Mouse (Mus musculus) embryonic facial prominence, embryonic 12.5 days (tissue): ENCODE measurements around the gene Car15. TPM values are rescaled to one million over a fixed set of nuclear protein-coding genes. Genes with fewer than 3 reads are reported as not detected.

Experiments used
- ATAC-seq: fragments of 200-750 bp; cut with Nextera tagmentation; 2 replicates; pipeline ENCODE4 v1.8.0; 2017; ENCODE audit not compliant: insufficient number of reproducible peaks, insufficient read depth, low FRiP score, low TSS enrichment
- H3K27ac ChIP-seq: fragments of 300-500 bp; sonication (generic); 2 replicates; pipeline ENCODE4 v1.5.1; 2016; ENCODE audit warnings: mild to moderate bottlenecking
- H3K27me3 ChIP-seq: fragments of 300-500 bp; sonication (generic); 2 replicates; pipeline ENCODE4 v1.6.1; 2016; ENCODE audit warnings: mild to moderate bottlenecking, moderate library complexity
- H3K36me3 ChIP-seq: fragments of 300-500 bp; sonication (generic); 2 replicates; pipeline ENCODE4 v1.6.1; 2016; ENCODE audit warnings: mild to moderate bottlenecking
- H3K4me1 ChIP-seq: fragments of 300-500 bp; sonication (generic); 2 replicates; pipeline ENCODE4 v1.6.1; 2016
- H3K4me2 ChIP-seq: fragments of 300-500 bp; sonication (generic); replicated peaks from 2 replicates; pipeline ENCODE4 v1.6.1; 2016; ENCODE audit warnings: mild to moderate bottlenecking, moderate library complexity
- H3K4me3 ChIP-seq: fragments of 300-500 bp; sonication (generic); 2 replicates; pipeline ENCODE4 v1.5.1; 2016; ENCODE audit warnings: mild to moderate bottlenecking
- H3K9ac ChIP-seq: fragments of 300-500 bp; sonication (generic); 2 replicates; pipeline ENCODE4 v1.6.1; 2016; ENCODE audit warnings: mild to moderate bottlenecking, moderate library complexity
- H3K9me3 ChIP-seq: fragments of 300-500 bp; sonication (generic); 2 replicates; pipeline ENCODE4 v1.6.1; 2016; ENCODE audit warnings: mild to moderate bottlenecking, moderate library complexity
- WGBS: fragments of 180-500 bp; shearing (Covaris S2); methylation state at CpG from one replicate; pipeline ENCODE4 v1.1.7; 2016; 5-methylcytosine and 5-hydroxymethylcytosine counted together
- polyA plus RNA-seq: library from polyadenylated mRNA; unstranded; fragments of >200 nt; fragmentation: Nextera tagmentation; extraction: Ambion mirVana; gene quantifications from 2 replicates; pipeline ENCODE4 v1.2.1, GENCODE M21; 2016

Gene Car15
- polyA plus RNA-seq, 1 experiment from 2014 or later, result 3.3 TPM

DNA sequence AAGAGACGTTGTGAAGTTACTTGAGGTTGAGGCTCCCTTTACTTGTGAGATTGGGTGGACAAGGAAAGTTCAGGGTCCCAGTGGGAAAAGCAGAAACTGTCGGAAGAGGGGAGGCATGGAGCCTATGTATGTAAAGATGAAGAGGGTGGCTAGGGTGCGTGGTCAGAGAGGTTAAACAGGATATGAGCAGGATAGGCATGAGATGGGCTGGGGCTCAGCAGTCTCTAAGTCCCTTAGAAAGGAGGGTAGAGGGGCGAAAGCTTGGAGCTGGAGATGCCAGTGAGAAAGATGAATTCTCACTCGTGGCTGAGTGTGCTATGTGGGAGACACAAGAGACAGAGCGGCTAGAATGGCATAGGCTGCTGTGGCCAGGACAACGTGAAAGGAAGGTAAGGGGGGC, 5.3 kb downstream of the Car15 start, which contains the start of gene B830017H08Rik:
Gene B830017H08Rik (plus strand): TSS at position 301 of the 400 bp plus-strand sequence.
- WGBS, result 25% methylated on average over 7 of the region's 7 CpGs
- Histone ChIP-seq H3K36me3 (no peaks in the 10 kb centered on the region), H3K27me3 (peaks cover 78% of the 10 kb centered on the region), H3K27ac (no peak within 1 kb of the TSS), H3K9me3 (no peaks in the 10 kb centered on the region), H3K4me3 (peak within 1 kb of the TSS; percentile 49), H3K4me2 (peak within 1 kb of the TSS; percentile 83), H3K9ac (peak within 1 kb of the TSS; percentile 61), H3K4me1 (peaks cover 12% of the 10 kb centered on the region)
- ATAC-seq, result no peak

DNA sequence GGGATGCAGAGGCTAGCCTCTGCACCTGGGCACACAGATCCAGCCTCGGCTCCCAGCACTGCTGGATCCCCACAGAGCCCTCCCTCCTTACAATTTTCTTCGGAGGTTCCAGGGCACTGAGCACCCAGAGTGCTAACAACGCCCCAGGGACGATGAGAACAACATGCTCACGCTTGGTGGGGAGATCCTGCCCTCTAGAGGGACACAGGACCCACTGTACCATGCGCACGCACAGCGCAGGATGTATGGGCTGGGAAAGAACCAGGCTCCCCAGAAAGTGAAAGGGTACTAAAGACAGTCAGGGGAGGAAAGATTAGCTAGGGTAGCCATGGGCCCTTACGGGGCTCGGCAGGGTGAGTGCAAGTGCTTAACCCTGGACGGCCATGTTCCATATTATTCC, 6.4 kb downstream of the Car15 start:
- 10% methylated on average over 11 of the region's 11 CpGs for WGBS
- Histone ChIP-seq H3K4me2 (no peak overlapping the region), H3K4me1 (peaks cover 12% of the 10 kb centered on the region), H3K36me3 (no peaks in the 10 kb centered on the region), H3K9ac (no peak overlapping the region), H3K9me3 (no peaks in the 10 kb centered on the region), H3K27ac (no peak overlapping the region), H3K4me3 (no peak overlapping the region), H3K27me3 (peaks cover 70% of the 10 kb centered on the region)
- ATAC-seq, result no peak

DNA sequence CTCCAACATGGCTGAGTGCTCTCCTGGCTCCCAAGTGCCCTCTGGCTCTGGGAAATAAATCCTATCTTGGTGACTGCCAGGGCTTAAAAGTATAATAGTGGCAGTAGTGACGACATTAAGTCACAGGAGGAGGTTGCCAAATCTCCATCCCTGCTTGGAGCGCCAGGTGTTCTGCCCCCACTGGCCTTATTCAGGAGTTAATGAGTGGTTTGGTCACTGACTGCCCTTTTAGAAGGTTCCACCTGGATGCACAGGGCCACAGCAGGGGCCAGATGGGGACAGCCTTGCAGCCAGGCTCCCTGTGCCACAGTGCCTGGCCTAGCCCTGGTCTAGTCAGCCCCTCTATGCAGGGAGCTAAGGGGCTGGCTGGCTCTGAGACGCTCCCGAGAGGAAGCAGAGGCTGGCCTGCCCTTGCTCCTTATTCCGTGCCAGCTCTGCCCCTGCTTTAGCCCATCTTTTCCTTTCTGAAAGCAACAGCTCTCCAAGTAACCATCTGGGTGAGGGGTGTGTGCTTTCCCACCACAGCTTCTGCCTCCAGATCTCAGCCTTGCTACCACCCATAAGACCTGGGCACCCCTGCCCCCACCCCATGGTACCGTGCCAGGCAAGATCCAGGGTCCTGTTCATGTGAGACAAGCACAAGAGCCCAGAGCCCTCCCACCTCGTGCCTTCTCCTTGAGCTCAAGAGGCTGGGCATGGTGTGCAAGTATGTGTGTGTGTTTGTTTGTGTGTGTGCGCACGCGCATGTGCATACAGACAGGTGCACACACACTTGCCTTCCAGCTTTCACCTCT, 7.6 kb downstream of the Car15 start:
- Histone ChIP-seq H3K36me3 (no peaks in the 10 kb centered on the region), H3K4me2 (no peak overlapping the region), H3K4me1 (peaks cover 12% of the 10 kb centered on the region), H3K9ac (no peak overlapping the region), H3K4me3 (no peak overlapping the region), H3K9me3 (no peaks in the 10 kb centered on the region), H3K27ac (no peak overlapping the region), H3K27me3 (peaks cover 58% of the 10 kb centered on the region)
- WGBS, result 52% methylated on average over 10 of the region's 10 CpGs
- no peak for ATAC-seq

DNA sequence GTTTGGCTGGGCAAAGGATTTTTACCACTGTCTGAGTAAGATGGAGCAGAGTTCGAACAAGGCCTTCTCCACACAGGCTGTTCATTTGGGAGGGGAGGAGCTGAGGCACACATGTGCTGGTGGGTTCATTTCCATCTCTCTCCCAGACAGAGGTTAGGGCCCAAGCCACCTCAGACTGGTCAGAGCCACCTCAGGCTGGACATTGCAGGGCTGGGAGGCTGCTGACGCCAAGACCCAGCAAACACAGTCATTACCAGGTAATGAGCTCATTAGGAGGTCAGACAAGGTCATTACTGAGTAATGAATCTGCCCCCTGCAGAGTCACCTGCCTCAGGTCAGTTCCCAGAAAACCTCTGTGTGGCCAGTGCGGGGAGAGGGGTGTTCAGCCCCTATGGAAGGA, 9.3 kb downstream of the Car15 start:
- WGBS, result 50% methylated on average over 3 of the region's 3 CpGs
- Histone ChIP-seq H3K4me3 (no peak overlapping the region), H3K9ac (no peak overlapping the region), H3K27ac (no peak overlapping the region), H3K27me3 (peaks cover 41% of the 10 kb centered on the region), H3K9me3 (no peaks in the 10 kb centered on the region), H3K4me2 (no peak overlapping the region), H3K4me1 (peaks cover 7% of the 10 kb centered on the region), H3K36me3 (no peaks in the 10 kb centered on the region)
- no peak for ATAC-seq

DNA sequence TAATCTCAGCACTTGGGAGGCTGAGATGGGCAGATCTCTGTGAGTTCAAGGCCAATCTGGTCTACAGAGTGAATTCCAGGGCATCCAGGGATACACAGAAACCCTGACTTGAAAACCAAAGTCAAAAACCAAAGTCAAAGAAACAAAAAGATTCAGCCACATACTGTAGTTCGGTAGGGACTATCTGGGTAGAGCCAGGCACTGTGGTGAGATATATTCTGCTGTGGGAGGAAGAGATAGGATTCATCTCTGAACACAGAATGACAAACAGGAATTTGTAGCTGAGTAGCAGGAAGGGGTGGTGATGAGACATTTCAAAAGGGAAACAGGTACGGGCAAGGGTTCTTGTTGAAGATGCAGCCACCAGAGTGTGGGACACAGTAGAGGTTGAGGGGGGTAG, 9.9 kb downstream of the Car15 start:
- no peak for ATAC-seq
- H3K4me1 ChIP-seq, result peaks cover 5% of the 10 kb centered on the region
- H3K4me3 ChIP-seq, result no peak overlapping the region
- H3K4me2 ChIP-seq, result no peak overlapping the region
- no peak overlapping the region for H3K9ac ChIP-seq
- no peaks in the 10 kb centered on the region for H3K9me3 ChIP-seq
- 91% methylated on average over 2 of the region's 2 CpGs for whole genome bisulfite sequencing
- no peaks in the 10 kb centered on the region for H3K36me3 ChIP-seq
- H3K27ac ChIP-seq, result no peak overlapping the region
- peaks cover 35% of the 10 kb centered on the region for H3K27me3 ChIP-seq

DNA sequence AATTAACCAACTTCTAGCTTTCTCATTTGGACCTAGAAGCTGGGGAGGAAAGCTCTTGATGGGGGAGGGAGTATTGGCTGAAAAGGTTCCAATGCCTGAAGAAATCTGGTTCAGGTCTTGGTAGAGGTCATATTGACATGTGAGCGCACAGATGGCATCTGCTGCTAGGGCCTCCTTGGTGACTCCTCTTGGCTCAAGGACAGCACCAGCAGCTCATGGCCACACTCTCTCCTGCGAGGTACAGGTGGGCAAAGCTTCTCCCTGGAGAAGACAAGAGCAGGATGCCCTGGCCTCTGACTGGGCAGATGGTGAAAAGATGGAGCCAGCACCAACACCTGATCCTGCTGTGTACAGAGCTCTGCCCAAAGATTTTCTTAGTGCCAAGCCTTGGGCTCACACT, 11.7 kb downstream of the Car15 start:
- peaks cover 17% of the 10 kb centered on the region for H3K27me3 ChIP-seq
- no peaks in the 10 kb centered on the region for H3K9me3 ChIP-seq
- H3K4me1 ChIP-seq, result no peaks in the 10 kb centered on the region
- H3K36me3 ChIP-seq, result no peaks in the 10 kb centered on the region
- 85% methylated on average over 2 of the region's 2 CpGs for WGBS
- no peak overlapping the region for H3K4me3 ChIP-seq
- ATAC-seq, result no peak
- H3K27ac ChIP-seq, result no peak overlapping the region
- H3K4me2 ChIP-seq, result no peak overlapping the region
- no peak overlapping the region for H3K9ac ChIP-seq

DNA sequence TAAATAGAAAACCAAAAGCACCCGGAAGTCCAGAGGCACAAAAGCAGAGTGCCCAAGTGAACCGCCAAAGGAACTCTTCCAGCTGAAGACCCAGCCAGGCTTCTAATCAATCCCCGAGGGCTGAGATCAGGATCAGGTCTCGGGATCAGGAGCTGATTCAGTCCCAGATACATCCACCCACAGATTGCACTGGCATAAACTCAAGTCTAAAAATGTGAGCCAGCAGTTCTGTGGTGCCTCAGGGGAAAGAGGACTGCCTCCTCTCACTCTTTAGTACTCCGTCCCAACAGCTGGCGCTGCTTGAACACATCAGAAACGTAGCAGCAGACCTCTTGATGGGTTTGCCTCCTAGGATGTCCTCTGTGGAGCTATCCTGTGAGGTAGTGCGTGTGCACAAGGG, 21.6 kb downstream of the Car15 start:
- Histone ChIP-seq H3K4me3 (no peak overlapping the region), H3K27ac (no peak overlapping the region), H3K9me3 (no peaks in the 10 kb centered on the region), H3K27me3 (peaks cover 14% of the 10 kb centered on the region), H3K4me2 (0 out of 2 replicates have a peak overlapping the region, but pooled peaks have one; percentile 81), H3K36me3 (no peaks in the 10 kb centered on the region), H3K4me1 (peaks cover 14% of the 10 kb centered on the region), H3K9ac (no peak overlapping the region)
- ATAC-seq, result no peak
- 74% methylated on average over 8 of the region's 8 CpGs for WGBS

DNA sequence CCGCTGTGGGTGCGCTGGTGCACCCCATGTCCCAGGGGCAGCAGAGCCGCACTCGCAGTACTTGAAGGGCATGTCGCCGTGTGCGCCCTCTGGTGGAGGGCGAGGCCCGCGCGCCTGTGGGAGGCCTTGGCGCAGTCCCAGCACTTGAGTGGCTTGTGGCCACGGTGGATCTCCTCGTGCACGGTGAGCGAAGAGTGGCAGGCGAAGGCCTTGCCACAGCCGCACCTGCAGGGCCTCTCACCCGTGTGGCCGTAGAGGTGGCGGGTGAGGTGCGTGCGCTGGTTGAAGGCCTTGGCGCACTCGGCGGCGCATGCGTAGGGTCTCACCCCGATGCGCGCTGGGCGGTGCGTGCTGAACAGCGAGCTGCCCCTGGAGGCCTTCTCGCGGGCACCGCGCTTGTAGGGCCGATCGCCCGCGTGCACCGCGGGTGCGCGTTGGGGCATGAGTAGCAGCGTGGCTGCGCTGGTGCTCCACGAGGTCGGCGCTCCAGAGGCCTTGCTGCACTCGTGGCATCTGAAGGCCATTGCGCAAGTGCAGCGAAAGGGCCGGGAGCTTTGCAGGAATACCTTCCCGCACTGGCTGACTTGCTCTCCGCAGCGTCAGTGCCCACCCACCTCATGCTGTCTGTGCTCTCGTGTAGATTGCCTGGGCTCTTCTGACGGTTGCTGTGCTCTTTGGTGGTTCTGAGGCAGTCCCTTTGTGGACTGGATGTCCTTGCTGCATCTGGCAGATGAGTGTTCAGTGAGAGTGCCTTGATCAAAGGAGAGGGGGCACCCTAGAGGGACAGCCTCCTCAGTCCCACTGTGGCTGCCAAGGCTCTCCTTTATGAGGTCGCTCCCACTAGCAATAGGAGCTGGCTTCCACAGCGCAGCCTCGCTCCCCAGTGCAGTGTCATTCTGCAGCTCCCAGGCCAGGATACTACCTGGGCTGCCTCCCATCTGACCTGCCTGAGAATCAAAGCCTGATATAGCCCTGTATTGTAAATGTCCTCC, 22.5 kb downstream of the Car15 start:
- Histone ChIP-seq H3K27me3 (peaks cover 14% of the 10 kb centered on the region), H3K9me3 (no peaks in the 10 kb centered on the region), H3K36me3 (no peaks in the 10 kb centered on the region), H3K4me1 (peaks cover 18% of the 10 kb centered on the region), H3K4me2 (peak overlapping the region; percentile 81), H3K4me3 (peak overlapping the region; percentile 48), H3K27ac (peak overlapping the region; percentile 17; the same call in 1 of the 2 replicates), H3K9ac (peak overlapping the region; percentile 59)
- ATAC-seq, result peak; percentile 76
- 2% methylated on average over 63 of the region's 63 CpGs for WGBS

DNA sequence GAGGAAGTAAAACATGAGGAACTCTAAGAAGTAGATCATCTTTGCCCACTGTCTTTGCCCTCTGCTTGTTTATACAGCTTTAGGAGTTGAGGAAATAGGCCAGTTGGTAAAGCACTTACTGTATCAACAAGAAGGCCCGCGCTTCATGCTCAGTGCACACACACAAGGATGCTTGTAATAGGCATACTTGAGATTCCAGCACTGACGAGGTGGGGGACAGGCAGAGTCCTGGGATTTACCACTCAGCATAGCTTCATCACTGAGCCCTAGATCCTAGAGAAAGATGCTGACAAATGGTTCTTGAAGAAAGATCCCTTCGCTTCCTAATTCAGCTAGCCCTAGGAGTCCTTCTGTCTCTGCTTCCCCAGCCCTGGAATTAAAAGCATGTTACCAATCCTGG, 25.0 kb downstream of the Car15 start:
- Histone ChIP-seq H3K27me3 (peaks cover 18% of the 10 kb centered on the region), H3K36me3 (0 out of 2 replicates have a peak, but pooled peaks cover 6% of the 10 kb centered on the region), H3K4me3 (no peak overlapping the region), H3K9ac (no peak overlapping the region), H3K9me3 (no peaks in the 10 kb centered on the region), H3K4me1 (peaks cover 42% of the 10 kb centered on the region), H3K27ac (no peak overlapping the region), H3K4me2 (no peak overlapping the region)
- no peak for ATAC-seq
- WGBS, result 46% methylated on average over 4 of the region's 4 CpGs

DNA sequence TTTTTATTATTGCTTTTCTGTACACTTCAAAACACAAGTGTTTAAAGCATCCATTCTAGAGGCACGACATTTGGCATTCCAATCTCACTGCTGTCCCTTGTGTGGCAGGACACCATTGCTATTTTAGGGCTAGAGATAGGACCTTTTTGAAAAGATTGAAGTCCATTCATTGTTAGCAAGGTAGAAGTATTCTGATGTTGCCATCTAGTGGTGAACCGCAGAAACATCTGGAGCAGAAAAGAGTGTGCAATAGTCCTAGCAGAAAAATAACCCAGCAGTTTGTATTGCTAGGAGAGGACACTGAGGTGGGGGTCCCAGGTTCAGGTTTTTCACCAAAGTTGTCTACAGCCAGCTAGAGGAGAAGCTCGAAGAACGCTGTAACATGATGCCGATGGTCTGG, 26.0 kb downstream of the Car15 start:
- Histone ChIP-seq H3K4me2 (no peak overlapping the region), H3K27me3 (peaks cover 20% of the 10 kb centered on the region), H3K9me3 (no peaks in the 10 kb centered on the region), H3K27ac (no peak overlapping the region), H3K4me3 (no peak overlapping the region), H3K36me3 (0 out of 2 replicates have a peak, but pooled peaks cover 6% of the 10 kb centered on the region), H3K9ac (no peak overlapping the region), H3K4me1 (peaks cover 52% of the 10 kb centered on the region)
- no peak for ATAC-seq
- WGBS, result 8% methylated on average over 5 of the region's 5 CpGs

DNA sequence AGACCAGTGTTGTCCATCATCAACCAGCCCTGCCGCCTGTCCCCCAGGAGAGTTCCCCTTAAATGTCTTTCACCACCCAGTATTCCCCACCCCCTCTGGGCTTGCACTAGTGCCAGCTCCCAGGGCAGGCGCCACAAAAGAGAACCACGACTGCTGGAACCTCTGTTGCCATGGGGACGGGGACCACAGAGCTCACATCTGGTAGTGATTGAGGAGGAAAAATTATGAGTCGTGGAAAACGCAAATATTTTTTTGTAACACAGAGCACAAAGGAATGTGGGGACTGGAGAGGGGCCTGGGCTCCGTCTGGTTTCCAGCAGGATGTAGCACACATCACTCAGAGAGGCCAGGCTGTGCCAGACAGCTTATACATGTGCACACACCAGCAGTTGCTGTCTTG, 28.5 kb downstream of the Car15 start:
- no peaks in the 10 kb centered on the region for H3K9me3 ChIP-seq
- H3K9ac ChIP-seq, result no peak overlapping the region
- peak overlapping the region; percentile 95 for H3K27ac ChIP-seq
- no peak overlapping the region for H3K4me3 ChIP-seq
- H3K4me2 ChIP-seq, result no peak overlapping the region
- H3K4me1 ChIP-seq, result peaks cover 61% of the 10 kb centered on the region
- 9% methylated on average over 7 of the region's 7 CpGs for WGBS
- H3K36me3 ChIP-seq, result 0 out of 2 replicates have a peak, but pooled peaks cover 6% of the 10 kb centered on the region
- H3K27me3 ChIP-seq, result peaks cover 30% of the 10 kb centered on the region; the same call in 1 of the 2 replicates
- peak; percentile 87 for ATAC-seq
